Mouse (Mus musculus): ENCODE measurements around the gene Lrrn3. TPM values are rescaled to one million over a fixed set of nuclear protein-coding genes. Genes with fewer than 3 reads are reported as not detected.

Gene Lrrn3
- polyA plus RNA-seq, 3 experiments from 2014 or later, result 4.3 to 5.8 (median 5.0) TPM

GRCm38 (mm10) chr12:41428806-41429205 is 57.4 kb downstream of the Lrrn3 start:
- ATAC-seq, result no peak

GRCm38 (mm10) chr12:41427464-41427863 is 58.8 kb downstream of the Lrrn3 start:
- ATAC-seq, result no peak

- ATAC-seq, result no peak
Observed at GRCm38 (mm10) chr12:41425101-41425679, 61.0 kb downstream of the Lrrn3 start.

GRCm38 (mm10) chr12:41417961-41418360 is 68.3 kb downstream of the Lrrn3 start:
- ATAC-seq, result no peak

- no peak for ATAC-seq
Observed at GRCm38 (mm10) chr12:41417099-41417498, 69.1 kb downstream of the Lrrn3 start.

GRCm38 (mm10) chr12:41416635-41417034 is 69.6 kb downstream of the Lrrn3 start:
- ATAC-seq, result no peak

- ATAC-seq, result no peak
Observed at GRCm38 (mm10) chr12:41409431-41409830, 76.8 kb downstream of the Lrrn3 start.

- ATAC-seq, result no peak
Observed at GRCm38 (mm10) chr12:41401923-41402322, 84.3 kb downstream of the Lrrn3 start.

Measured in inflammation-experienced regulatory T-cells, adult 6 months (primary cell).